Mouse (Mus musculus) hindbrain, embryonic 10.5 days (tissue): ENCODE results near the gene Atraid. TPM values are rescaled to one million over a fixed set of nuclear protein-coding genes. Genes with fewer than 3 reads are reported as not detected.

ENCODE experiments used
- DNase-seq: peaks from one replicate; pipeline ENCODE4 v3.0.0-alpha.2; 2017; ENCODE audit warnings: low spot score
- H3K27ac ChIP-seq: fragments of 300-500 bp; sonication (generic); 2 replicates; pipeline ENCODE4 v1.5.1; 2016; ENCODE audit warnings: mild to moderate bottlenecking, moderate library complexity
- H3K27me3 ChIP-seq: fragments of 300-500 bp; sonication (generic); 2 replicates; pipeline ENCODE4 v1.6.1; 2016; ENCODE audit warnings: mild to moderate bottlenecking; ENCODE audit not compliant: poor library complexity, insufficient read depth, severe bottlenecking
- H3K36me3 ChIP-seq: fragments of 300-500 bp; sonication (generic); 2 replicates; pipeline ENCODE4 v1.6.1; 2016; ENCODE audit warnings: mild to moderate bottlenecking, moderate library complexity
- H3K4me1 ChIP-seq: fragments of 300-500 bp; sonication (generic); replicated peaks from 2 replicates; pipeline ENCODE4 v1.6.1; 2016; ENCODE audit warnings: mild to moderate bottlenecking
- H3K4me3 ChIP-seq: fragments of 300-500 bp; sonication (generic); 2 replicates; pipeline ENCODE4 v1.5.1; 2016; ENCODE audit warnings: mild to moderate bottlenecking, moderate library complexity
- H3K9me3 ChIP-seq: fragments of 300-500 bp; sonication (generic); 2 replicates; pipeline ENCODE4 v1.6.1; 2016; ENCODE audit warnings: mild to moderate bottlenecking, moderate library complexity
- WGBS: fragments of 180-500 bp; shearing (Covaris S2); methylation state at CpG from one replicate; pipeline ENCODE4 v1.1.7; 2016; 5-methylcytosine and 5-hydroxymethylcytosine counted together
- polyA plus RNA-seq: library from polyadenylated mRNA; unstranded; fragments of >200 nt; fragmentation: Nextera tagmentation; extraction: Ambion mirVana; gene quantifications from 2 replicates; pipeline ENCODE4 v1.2.1, GENCODE M21; 2016

Gene Atraid
- polyA plus RNA-seq, 1 experiment from 2014 or later = 110 TPM

DNA sequence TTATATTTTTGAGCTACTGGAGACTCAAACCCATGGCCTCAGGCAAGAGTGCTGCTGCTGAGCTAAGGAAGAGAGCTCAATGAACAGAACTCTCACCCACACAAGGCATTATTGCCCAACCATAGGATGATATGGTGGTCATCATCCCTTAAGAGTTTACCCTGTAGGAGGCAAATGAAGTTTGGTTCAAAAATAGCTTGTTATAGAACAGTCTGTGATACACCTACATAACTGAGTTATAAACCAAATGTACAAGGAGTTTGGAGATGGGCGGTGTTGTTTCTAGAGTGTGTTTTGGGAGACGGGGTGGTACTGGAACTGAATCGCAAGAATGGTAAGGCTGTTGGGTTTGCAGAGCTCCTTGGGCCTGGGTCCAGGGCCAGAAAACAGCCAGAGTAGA, 21.7 kb downstream of the Atraid start:
- no peaks in the 10 kb centered on the region for H3K4me1 ChIP-seq
- H3K36me3 ChIP-seq = peaks cover 99% of the 10 kb centered on the region
- H3K27ac ChIP-seq = no peak overlapping the region
- H3K9me3 ChIP-seq = no peaks in the 10 kb centered on the region
- no peak overlapping the region for H3K4me3 ChIP-seq
- 95% methylated on average over 3 of the region's 3 CpGs for WGBS
- H3K27me3 ChIP-seq = no peaks in the 10 kb centered on the region
- no peak for DNase-seq

GRCm38 (mm10) chr5:31071059-31071458, 22.9 kb downstream of the Atraid start:
- 97% methylated on average over 2 of the region's 2 CpGs for WGBS
- H3K36me3 ChIP-seq = peaks cover 100% of the 10 kb centered on the region
- H3K4me1 ChIP-seq = no peaks in the 10 kb centered on the region
- H3K4me3 ChIP-seq = no peak overlapping the region
- no peak overlapping the region for H3K27ac ChIP-seq
- DNase-seq = no peak
- H3K9me3 ChIP-seq = no peaks in the 10 kb centered on the region
- H3K27me3 ChIP-seq = no peaks in the 10 kb centered on the region

GRCm38 (mm10) chr5:31071821-31072220, 23.7 kb downstream of the Atraid start:
- no peak for DNase-seq
- Histone ChIP-seq H3K4me3 (no peak overlapping the region), H3K36me3 (peaks cover 100% of the 10 kb centered on the region), H3K9me3 (no peaks in the 10 kb centered on the region), H3K27ac (no peak overlapping the region), H3K27me3 (no peaks in the 10 kb centered on the region), H3K4me1 (no peaks in the 10 kb centered on the region)
- 93% methylated on average over 11 of the region's 11 CpGs for WGBS

DNA sequence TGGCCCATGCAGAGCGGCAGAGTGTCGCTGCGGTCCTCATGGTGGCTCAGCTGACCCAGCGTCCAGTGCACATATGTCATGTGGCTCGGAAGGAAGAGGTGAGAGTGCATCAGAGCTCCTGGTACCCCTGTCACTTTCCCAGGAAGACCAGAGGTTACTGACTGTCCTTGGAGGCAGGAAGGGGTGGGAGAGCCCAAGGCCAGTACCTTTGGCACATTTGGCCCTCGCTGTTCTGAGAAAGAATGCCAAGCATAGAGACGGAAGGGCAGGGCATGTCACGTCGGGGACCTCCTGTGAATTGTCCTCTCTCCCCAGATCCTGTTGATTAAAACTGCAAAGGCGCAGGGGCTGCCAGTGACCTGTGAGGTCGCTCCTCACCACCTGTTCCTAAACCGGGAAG, 25.1 kb downstream of the Atraid start:
- 94% methylated on average over 12 of the region's 12 CpGs for WGBS

GRCm38 (mm10) chr5:31076346-31076745, 28.2 kb downstream of the Atraid start:
- Histone ChIP-seq H3K4me1 (no peaks in the 10 kb centered on the region), H3K27me3 (no peaks in the 10 kb centered on the region), H3K27ac (no peak overlapping the region), H3K36me3 (peaks cover 79% of the 10 kb centered on the region), H3K9me3 (no peaks in the 10 kb centered on the region), H3K4me3 (no peak overlapping the region)
- WGBS = 90% methylated on average over 13 of the region's 13 CpGs
- DNase-seq = no peak

More for the DNA sequence above, 25.1 kb downstream of the Atraid start:
- Histone ChIP-seq H3K27me3 (no peaks in the 10 kb centered on the region), H3K4me3 (no peak overlapping the region), H3K9me3 (no peaks in the 10 kb centered on the region), H3K36me3 (peaks cover 100% of the 10 kb centered on the region), H3K27ac (no peak overlapping the region), H3K4me1 (no peaks in the 10 kb centered on the region)
- no peak for DNase-seq

DNA sequence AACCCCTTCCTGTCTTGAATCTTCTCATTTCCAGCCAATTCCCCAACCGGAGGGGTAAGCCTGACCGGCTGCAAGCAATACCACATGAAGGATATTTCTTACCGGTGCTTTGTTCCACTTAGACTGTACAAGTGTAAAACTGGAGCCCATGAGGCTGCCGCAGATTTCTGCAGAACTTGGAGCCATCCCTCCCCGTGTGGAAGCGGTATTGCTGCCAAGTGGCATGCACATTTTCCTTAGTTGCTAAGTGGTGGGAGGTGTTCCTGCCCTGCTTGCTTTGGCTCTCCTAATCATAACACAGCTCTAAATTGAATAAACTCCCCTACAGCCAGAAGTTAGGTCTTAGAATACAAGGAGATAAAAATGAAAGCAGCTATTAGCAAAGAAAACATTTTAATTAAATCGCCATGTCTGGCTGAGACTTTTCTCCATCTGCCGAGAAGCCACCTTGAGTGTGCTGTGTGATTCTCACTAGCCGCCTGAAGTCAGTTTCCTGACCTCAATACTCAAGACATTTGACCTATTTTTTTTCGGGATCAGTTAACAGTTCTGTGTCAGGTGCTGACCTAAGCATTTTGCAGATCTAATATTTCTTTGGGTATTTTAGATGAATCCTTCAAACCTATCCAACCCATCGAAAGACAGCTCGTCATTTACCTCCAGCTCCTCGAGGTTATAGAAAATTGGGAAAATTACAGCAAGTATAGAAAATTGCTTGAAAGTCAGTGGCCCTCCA, 32.1 kb downstream of the Atraid start:
- 83% methylated on average over 13 of the region's 13 CpGs for WGBS
- DNase-seq = no peak

GRCm38 (mm10) chr5:31080795-31081164, 32.7 kb downstream of the Atraid start:
- DNase-seq = no peak
- Histone ChIP-seq H3K27ac (no peak overlapping the region), H3K36me3 (peaks cover 35% of the 10 kb centered on the region), H3K9me3 (no peaks in the 10 kb centered on the region), H3K4me3 (no peak overlapping the region), H3K4me1 (peaks cover 23% of the 10 kb centered on the region), H3K27me3 (peaks cover 17% of the 10 kb centered on the region)
- 65% methylated on average over 3 of the region's 3 CpGs for WGBS

More for the DNA sequence above, 32.1 kb downstream of the Atraid start:
- H3K4me3 ChIP-seq = no peak overlapping the region
- peaks cover 23% of the 10 kb centered on the region for H3K4me1 ChIP-seq
- H3K36me3 ChIP-seq = peaks cover 41% of the 10 kb centered on the region
- H3K9me3 ChIP-seq = no peaks in the 10 kb centered on the region
- H3K27me3 ChIP-seq = peaks cover 11% of the 10 kb centered on the region
- no peak overlapping the region for H3K27ac ChIP-seq

GRCm38 (mm10) chr5:31081386-31081785, 33.3 kb downstream of the Atraid start:
- H3K9me3 ChIP-seq = no peaks in the 10 kb centered on the region
- 76% methylated on average over 3 of the region's 3 CpGs for WGBS
- peaks cover 29% of the 10 kb centered on the region for H3K36me3 ChIP-seq
- DNase-seq = peak; percentile 56
- H3K4me3 ChIP-seq = no peak overlapping the region
- peaks cover 23% of the 10 kb centered on the region for H3K27me3 ChIP-seq
- peaks cover 29% of the 10 kb centered on the region for H3K4me1 ChIP-seq
- H3K27ac ChIP-seq = no peak overlapping the region

- peak; percentile 67 for DNase-seq
- Histone ChIP-seq H3K36me3 (peaks cover 19% of the 10 kb centered on the region), H3K4me1 (peaks cover 34% of the 10 kb centered on the region), H3K27ac (peak overlapping the region; percentile 67), H3K4me3 (peak overlapping the region; percentile 7; the same call in 1 of the 2 replicates), H3K27me3 (peaks cover 30% of the 10 kb centered on the region), H3K9me3 (no peaks in the 10 kb centered on the region)
- 7% methylated on average over 5 of the region's 5 CpGs for WGBS
These were observed 34.2 kb downstream of the Atraid start for GRCm38 (mm10) chr5:31082355-31082754.

- DNase-seq = no peak
- no peaks in the 10 kb centered on the region for H3K9me3 ChIP-seq
- 38% methylated on average over 12 of the region's 12 CpGs for WGBS
These were observed 35.0 kb downstream of the Atraid start for GRCm38 (mm10) chr5:31082935-31083625.

DNA sequence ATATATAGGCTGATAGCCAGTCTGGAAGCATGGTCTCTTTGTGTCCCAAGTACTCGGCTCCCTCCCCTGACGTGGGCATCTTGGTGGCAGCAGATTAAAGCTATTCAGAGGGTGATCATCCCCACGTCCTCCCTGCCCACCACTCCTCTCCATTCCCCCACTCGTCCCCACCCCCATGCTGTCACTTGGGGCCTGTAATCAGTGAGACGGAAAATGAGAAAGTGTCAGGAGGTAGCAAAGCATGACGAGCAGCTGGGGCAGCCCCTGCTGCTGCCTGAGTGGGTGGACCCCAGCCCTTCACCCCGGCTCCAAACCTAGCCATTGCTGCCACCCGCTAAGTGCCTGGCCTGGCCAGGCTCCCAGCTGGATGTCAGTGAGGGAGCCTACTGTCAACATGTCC, 35.8 kb downstream of the Atraid start:
- Histone ChIP-seq H3K4me1 (peaks cover 34% of the 10 kb centered on the region), H3K9me3 (no peaks in the 10 kb centered on the region), H3K4me3 (peak overlapping the region; percentile 20; the same call in 1 of the 2 replicates), H3K27me3 (peaks cover 46% of the 10 kb centered on the region), H3K36me3 (peaks cover 3% of the 10 kb centered on the region), H3K27ac (peak overlapping the region; percentile 67; the same call in 1 of the 2 replicates)
- DNase-seq = peak; percentile 37
- WGBS = 9% methylated on average over 8 of the region's 8 CpGs

More at GRCm38 (mm10) chr5:31082935-31083625, 35.0 kb downstream of the Atraid start:
- peak overlapping the region; percentile 12; the same call in 1 of the 2 replicates for H3K4me3 ChIP-seq
- H3K36me3 ChIP-seq = peaks cover 12% of the 10 kb centered on the region
- H3K27me3 ChIP-seq = peaks cover 38% of the 10 kb centered on the region
- H3K4me1 ChIP-seq = peaks cover 34% of the 10 kb centered on the region
- peak overlapping the region; percentile 67 for H3K27ac ChIP-seq

GRCm38 (mm10) chr5:31086606-31087005, 38.5 kb downstream of the Atraid start:
- no peak overlapping the region for H3K4me3 ChIP-seq
- H3K27me3 ChIP-seq = peaks cover 73% of the 10 kb centered on the region
- 33% methylated on average over 7 of the region's 7 CpGs for WGBS
- peak overlapping the region; percentile 35; the same call in 1 of the 2 replicates for H3K27ac ChIP-seq
- peaks cover 34% of the 10 kb centered on the region for H3K4me1 ChIP-seq
- no peaks in the 10 kb centered on the region for H3K36me3 ChIP-seq
- no peak for DNase-seq
- H3K9me3 ChIP-seq = no peaks in the 10 kb centered on the region

DNA sequence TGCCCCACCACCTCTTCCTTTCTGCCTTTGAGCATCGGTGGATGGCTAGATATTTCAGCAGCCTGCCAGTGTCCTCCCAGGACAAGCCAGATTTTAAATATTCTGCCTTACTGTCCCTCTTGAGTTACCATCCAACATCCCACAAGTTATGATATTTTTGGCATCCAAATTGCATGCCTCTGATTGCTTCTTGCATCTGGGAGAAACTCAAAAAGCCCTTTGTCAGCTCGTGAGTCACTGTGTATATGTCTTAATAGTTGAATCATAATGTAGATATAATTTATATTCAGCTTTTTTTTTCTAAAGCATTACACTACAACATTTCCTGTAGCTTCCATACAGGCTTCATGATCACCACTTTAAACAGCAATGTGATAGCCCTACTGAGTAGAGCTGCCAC, 39.0 kb downstream of the Atraid start:
- no peaks in the 10 kb centered on the region for H3K36me3 ChIP-seq
- peaks cover 78% of the 10 kb centered on the region for H3K27me3 ChIP-seq
- WGBS = 80% methylated on average over 2 of the region's 2 CpGs
- 0 out of 2 replicates have a peak overlapping the region, but pooled peaks have one; percentile 35 for H3K27ac ChIP-seq
- no peaks in the 10 kb centered on the region for H3K9me3 ChIP-seq
- H3K4me3 ChIP-seq = no peak overlapping the region
- peaks cover 37% of the 10 kb centered on the region for H3K4me1 ChIP-seq
- no peak for DNase-seq
